Mouse (Mus musculus) spleen, adult 2 months (tissue): ENCODE data around the gene Gm17304. TPM values are rescaled to one million over a fixed set of nuclear protein-coding genes. Genes with fewer than 3 reads are reported as not detected.

Experiments used
- DNase-seq, 2 experiments: peaks; one replicate each; pipeline versions ENCODE4 v3.0.0 to v3.0.0-alpha.2; 2012 to 2021; ENCODE audit warnings: low spot score in 2 of 2, low read depth in 1 of 2
- H3K27ac ChIP-seq: fragments of 200-500 bp; 2 replicates; pipeline ENCODE4 v1.5.1; 2012; ENCODE audit warnings: low read length, inconsistent platforms; ENCODE audit not compliant: insufficient read depth
- H3K27me3 ChIP-seq: fragments of 200-500 bp; 2 replicates; pipeline ENCODE4 v1.6.1; 2012; ENCODE audit warnings: mild to moderate bottlenecking, moderate library complexity, low read length, inconsistent platforms; ENCODE audit not compliant: control insufficient read depth, insufficient read depth
- H3K36me3 ChIP-seq: fragments of 200-500 bp; 2 replicates; pipeline ENCODE4 v1.6.1; 2012; ENCODE audit warnings: mild to moderate bottlenecking, low read length, inconsistent platforms; ENCODE audit not compliant: control insufficient read depth, insufficient read depth
- H3K4me1 ChIP-seq: fragments of 200-500 bp; 2 replicates; pipeline ENCODE4 v1.6.1; 2011; ENCODE audit warnings: inconsistent platforms; ENCODE audit not compliant: control insufficient read depth, insufficient read depth, insufficient read length
- H3K4me3 ChIP-seq: fragments of 200-500 bp; 2 replicates; pipeline ENCODE4 v1.5.1; 2011; ENCODE audit warnings: mild to moderate bottlenecking, inconsistent platforms; ENCODE audit not compliant: insufficient read depth, insufficient read length; ENCODE audit errors: extremely low read depth
- CTCF ChIP-seq: fragments of 200-500 bp; IDR thresholded peaks from 2 replicates; pipeline ENCODE4 v1.5.1; 2011; ENCODE audit warnings: mild to moderate bottlenecking, inconsistent platforms; ENCODE audit not compliant: insufficient read depth, insufficient read length, insufficient replicate concordance; ENCODE audit errors: extremely low read depth
- POLR2A ChIP-seq: fragments of 200-500 bp; IDR thresholded peaks from 2 replicates; pipeline ENCODE4 v1.6.1; 2011; ENCODE audit warnings: low read depth, low read length, inconsistent platforms
- WGBS: fragments of 180-500 bp; shearing (Covaris S2); methylation state at CpG from one replicate; pipeline ENCODE4 v1.1.7; 2018; 5-methylcytosine and 5-hydroxymethylcytosine counted together
- polyA plus RNA-seq: library from polyadenylated mRNA; depleted of rRNA; stranded (reverse); fragments of >200 nt; gene quantifications from 2 replicates; pipeline ENCODE4 v1.2.3, GENCODE M21; 2012

The Gm17304 gene
- polyA plus RNA-seq, 1 experiment = not detected

DNA sequence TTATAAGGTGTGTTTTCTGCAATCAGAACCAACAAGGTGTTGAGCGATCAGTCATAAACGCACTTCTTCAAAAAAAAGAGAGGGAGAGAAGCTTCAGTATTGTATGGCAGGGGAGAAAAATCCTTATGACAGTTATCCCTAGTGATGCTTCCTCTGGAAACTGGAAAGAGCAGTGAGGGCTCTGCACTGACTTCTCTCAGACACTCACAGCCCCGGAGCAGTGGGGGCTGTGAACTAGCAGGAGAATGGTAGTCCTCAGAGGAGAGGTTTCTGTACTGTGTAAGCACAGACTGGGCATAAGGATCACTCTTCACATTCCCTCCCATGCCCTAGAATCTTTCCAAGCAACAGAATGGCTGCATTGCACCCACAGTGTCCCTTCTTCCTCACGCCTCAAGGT, 33.8 kb upstream of the Gm17304 start:
- WGBS = 48% methylated on average over 4 of the region's 4 CpGs
- H3K27ac ChIP-seq = no peak overlapping the region
- H3K36me3 ChIP-seq = no peaks in the 10 kb centered on the region
- TF ChIP-seq CTCF (no peak), POLR2A (no peak)
- no peak for DNase-seq
- no peak overlapping the region for H3K4me3 ChIP-seq
- peaks cover 4% of the 10 kb centered on the region; the same call in 1 of the 2 replicates for H3K4me1 ChIP-seq
- H3K27me3 ChIP-seq = peaks cover 14% of the 10 kb centered on the region

DNA sequence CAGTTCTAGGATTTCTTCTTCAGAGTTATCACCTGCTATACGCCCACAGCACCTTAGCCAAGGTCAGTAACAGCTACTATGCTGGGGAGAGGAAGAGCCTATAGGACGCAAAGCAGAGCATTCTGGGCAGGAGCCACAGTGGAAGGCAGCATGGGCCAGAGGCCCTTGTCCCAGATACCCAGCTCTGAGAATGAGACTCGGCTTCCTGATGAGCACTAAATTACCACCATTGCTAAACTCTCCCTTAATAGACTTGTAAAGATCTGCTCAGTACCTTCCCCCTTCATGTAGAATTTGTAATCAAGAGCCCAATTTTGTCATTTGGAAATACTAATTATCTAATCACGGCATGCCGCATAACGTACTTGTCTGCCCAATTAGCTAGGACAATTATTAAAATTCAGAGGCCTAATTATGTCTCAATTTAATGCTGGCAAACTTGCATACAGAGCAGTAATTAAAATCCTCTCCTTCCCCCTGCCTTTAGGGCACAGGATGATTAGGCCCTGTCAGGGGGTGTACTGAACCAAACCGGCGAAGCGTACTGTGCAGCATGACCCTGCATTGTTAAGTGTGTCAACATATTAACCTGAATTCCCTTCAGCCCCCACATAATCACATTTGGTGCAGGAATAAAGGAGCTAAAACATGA, 31.5 kb upstream of the Gm17304 start:
- H3K27ac ChIP-seq = no peak overlapping the region
- DNase-seq = no peak
- H3K4me1 ChIP-seq = peaks cover 4% of the 10 kb centered on the region; the same call in 1 of the 2 replicates
- no peak overlapping the region for H3K4me3 ChIP-seq
- H3K27me3 ChIP-seq = peaks cover 14% of the 10 kb centered on the region
- no peak for TF ChIP-seq CTCF
- no peak for TF ChIP-seq POLR2A
- H3K36me3 ChIP-seq = no peaks in the 10 kb centered on the region
- 90% methylated on average over 9 of the region's 9 CpGs for WGBS

DNA sequence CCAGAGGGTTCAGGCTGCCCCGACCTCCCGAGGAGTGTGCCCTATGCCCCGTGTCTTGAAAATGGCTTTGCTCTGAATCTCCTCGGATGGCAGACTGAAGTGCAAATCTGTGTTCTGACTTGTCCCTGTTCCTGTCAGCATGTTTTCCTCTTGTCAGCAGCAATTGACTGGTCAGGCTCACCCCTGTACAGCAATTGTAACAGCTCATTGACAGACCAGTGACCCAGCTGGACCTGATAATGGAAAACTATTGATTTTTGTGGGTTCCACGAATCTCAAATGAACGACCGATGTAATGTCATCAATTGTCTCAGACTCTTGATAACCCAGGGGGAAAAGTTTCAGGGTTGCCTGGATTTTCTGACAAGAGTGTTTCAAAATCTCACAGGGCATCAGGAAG, 28.0 kb upstream of the Gm17304 start:
- no peak for DNase-seq
- H3K27me3 ChIP-seq = no peaks in the 10 kb centered on the region

DNA sequence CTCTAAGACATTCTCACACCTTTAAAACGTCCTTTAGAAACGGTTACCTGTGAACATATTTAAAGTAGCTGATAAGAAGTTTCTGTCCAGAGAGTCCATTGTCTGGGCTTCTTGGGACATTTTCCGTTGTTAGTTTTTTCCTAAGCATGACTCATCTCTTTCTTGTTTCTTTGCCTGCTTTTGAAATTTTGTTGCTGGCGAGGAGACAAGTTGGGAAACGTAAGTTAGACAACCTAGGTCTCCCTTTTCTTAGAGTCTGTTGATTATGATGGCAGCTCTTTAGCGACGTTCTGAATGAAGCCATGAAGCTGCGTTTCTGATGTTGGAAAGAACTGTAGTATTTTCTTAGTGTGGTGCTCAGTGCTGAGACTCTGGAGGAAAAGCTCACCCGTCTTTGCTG, 19.9 kb upstream of the Gm17304 start:
- Histone ChIP-seq H3K27me3 (no peaks in the 10 kb centered on the region), H3K36me3 (no peaks in the 10 kb centered on the region), H3K4me1 (no peaks in the 10 kb centered on the region), H3K27ac (no peak overlapping the region), H3K4me3 (no peak overlapping the region)
- no peak for DNase-seq
- TF ChIP-seq POLR2A (no peak), CTCF (no peak)
- WGBS = 95% methylated on average over 9 of the region's 9 CpGs

More for the DNA sequence above, 28.0 kb upstream of the Gm17304 start:
- H3K36me3 ChIP-seq = no peaks in the 10 kb centered on the region
- no peak overlapping the region for H3K4me3 ChIP-seq
- WGBS = 91% methylated on average over 7 of the region's 7 CpGs
- TF ChIP-seq CTCF (no peak), POLR2A (no peak)
- no peaks in the 10 kb centered on the region for H3K4me1 ChIP-seq
- no peak overlapping the region for H3K27ac ChIP-seq

DNA sequence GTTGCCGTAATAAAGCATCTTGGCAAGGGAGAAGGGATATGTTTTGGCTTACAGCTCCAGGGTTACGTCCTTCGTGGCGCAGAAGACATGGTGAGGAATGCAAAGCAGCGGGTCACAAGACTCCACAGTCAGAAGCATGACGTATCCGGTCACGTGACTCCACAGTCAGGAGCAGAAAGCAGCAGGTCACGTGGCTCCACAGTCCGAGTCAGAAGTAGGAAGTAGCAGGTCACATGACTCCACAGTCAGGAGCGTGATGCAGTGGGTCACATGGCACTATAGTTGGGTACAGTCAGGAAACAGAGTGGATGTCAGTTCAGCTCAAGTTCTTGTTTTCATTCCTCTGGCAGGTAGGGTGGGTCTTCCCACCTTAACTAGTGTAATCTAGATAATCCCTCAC, 19.2 kb upstream of the Gm17304 start:
- DNase-seq = no peak
- Histone ChIP-seq H3K36me3 (no peaks in the 10 kb centered on the region), H3K4me3 (no peak overlapping the region), H3K27ac (no peak overlapping the region), H3K4me1 (no peaks in the 10 kb centered on the region), H3K27me3 (no peaks in the 10 kb centered on the region)
- WGBS = 92% methylated on average over 11 of the region's 11 CpGs
- TF ChIP-seq CTCF = no peak
- TF ChIP-seq POLR2A = no peak

DNA sequence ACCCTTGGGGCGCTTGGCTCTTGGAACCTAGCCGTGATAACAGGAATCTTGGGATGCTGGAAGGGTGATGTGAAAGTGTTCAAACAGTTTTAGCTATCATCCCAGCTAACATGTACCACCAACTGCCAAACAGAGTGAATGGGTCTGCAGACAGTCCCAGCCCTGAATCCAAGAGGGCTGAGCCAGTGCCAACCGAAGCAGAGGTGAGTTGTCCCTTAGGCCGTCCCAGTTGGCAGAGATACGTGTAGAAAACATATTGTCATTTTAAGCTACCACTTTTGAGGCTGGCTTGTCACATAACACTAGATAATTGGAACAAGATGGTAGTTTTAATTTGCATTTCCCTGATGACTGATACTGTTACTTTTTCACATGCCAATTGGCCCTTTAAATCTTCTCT, 18.2 kb upstream of the Gm17304 start:
- Histone ChIP-seq H3K27me3 (no peaks in the 10 kb centered on the region), H3K4me1 (no peaks in the 10 kb centered on the region), H3K36me3 (no peaks in the 10 kb centered on the region), H3K27ac (no peak overlapping the region), H3K4me3 (no peak overlapping the region)
- WGBS = 95% methylated on average over 5 of the region's 5 CpGs
- TF ChIP-seq POLR2A (no peak), CTCF (no peak)
- no peak for DNase-seq

DNA sequence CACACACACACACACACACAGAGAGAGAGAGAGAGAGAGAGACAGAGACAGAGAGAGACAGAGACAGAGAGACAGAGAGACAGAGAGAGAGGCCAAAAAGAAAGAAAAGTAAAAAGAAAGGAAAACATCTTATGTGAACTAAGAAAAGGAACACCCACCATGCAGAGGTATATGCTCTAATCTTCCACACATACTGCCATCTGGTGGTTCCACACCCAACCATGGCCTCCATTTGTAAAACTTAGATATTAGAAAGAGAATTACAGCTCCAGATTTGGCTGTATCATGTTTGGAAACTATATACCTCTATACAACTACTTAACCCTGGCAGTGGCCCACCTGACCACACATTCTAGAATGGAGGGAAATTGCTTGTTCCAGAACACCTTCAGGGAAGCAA, 14.5 kb upstream of the Gm17304 start:
- H3K4me3 ChIP-seq = no peak overlapping the region
- TF ChIP-seq POLR2A = no peak
- no peak for TF ChIP-seq CTCF
- H3K27ac ChIP-seq = no peak overlapping the region
- no peaks in the 10 kb centered on the region for H3K4me1 ChIP-seq
- peaks cover 2% of the 10 kb centered on the region; the same call in 1 of the 2 replicates for H3K36me3 ChIP-seq
- DNase-seq = no peak
- no peaks in the 10 kb centered on the region for H3K27me3 ChIP-seq

DNA sequence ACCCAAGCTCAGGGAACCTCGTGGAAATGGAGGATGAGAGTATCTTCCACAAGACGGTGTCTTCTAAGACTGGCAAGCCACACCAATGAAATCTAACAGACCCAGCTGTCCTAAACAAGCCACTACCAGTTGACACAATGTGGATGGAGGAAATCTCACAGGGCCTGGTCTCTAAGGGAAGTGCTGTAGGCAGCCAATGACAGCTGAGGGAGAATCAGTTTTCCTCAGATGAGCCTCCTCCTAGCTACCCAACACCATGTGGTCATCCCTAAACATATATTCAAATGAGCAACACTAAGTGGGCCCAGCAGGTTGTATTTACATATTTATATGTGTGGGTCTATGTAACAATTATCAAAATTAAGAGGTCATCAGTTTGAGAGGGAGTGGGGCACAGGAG, 11.4 kb upstream of the Gm17304 start:
- Histone ChIP-seq H3K27ac (no peak overlapping the region), H3K27me3 (no peaks in the 10 kb centered on the region), H3K4me1 (no peaks in the 10 kb centered on the region), H3K4me3 (no peak overlapping the region), H3K36me3 (peaks cover 2% of the 10 kb centered on the region; the same call in 1 of the 2 replicates)
- no peak for DNase-seq
- WGBS = 92% methylated on average over 2 of the region's 2 CpGs
- TF ChIP-seq CTCF = no peak
- TF ChIP-seq POLR2A = no peak
